In genomic region chr2:66408456-66408855, GRCm38 (mm10) we compare ENCODE assay signal across 9 mouse cellular contexts. TPM values are rescaled to one million over a fixed set of nuclear protein-coding genes. Genes with fewer than 3 reads are reported as not detected.
DNase-seq lines count a peak whose midpoint lies in the region; ATAC-seq lines count a peak whose summit lies in the region.
"Had no signal": no experiment of that assay in that cellular context is flagged by ENCODE, and none has a peak within 500 bp of the region (broad histone marks: within the 10 kb centered on the region; RNA-seq: fewer than 3 reads in every experiment).

No protein-coding gene starts in this region.

- intact Hi-C loops in gastrocnemius, postnatal 36 days (cut with DNase I), result no loop called here

- ATAC-seq in heart, embryonic 14.5 days (ENCODE audit: insufficient number of reproducible peaks, insufficient read depth, low FRiP score, low read depth), result no peak
- ATAC-seq in forebrain, embryonic 16.5 days, result peak; percentile 47
- ATAC-seq in monocyte, adult 5-6 weeks (replicated peaks; ENCODE audit: insufficient number of reproducible peaks, low FRiP score, low TSS enrichment, poor library complexity, severe bottlenecking), result no peak

- DNase-seq in heart, adult 9 months (ENCODE audit: low spot score in 2 of 2), result no peak
- peak; percentile 84 for DNase-seq in brain, adult 2 months (ENCODE audit: low read depth, low spot score)
- DNase-seq in limb, embryonic 10.5 days (ENCODE audit: low spot score), result no peak
- DNase-seq in gastrocnemius, postnatal 36 days, result no peak
- no peak for DNase-seq in urinary bladder, postnatal 4 days (ENCODE audit: low spot score in 2 of 2)

- H3K27ac ChIP-seq in heart, embryonic 14.5 days (replicated peaks in 1 of 2; ENCODE audit: control insufficient read depth in 1 of 2, insufficient read depth in 1 of 2, low read depth in 2 of 2, low read length in 2 of 2), result no peak overlapping the region
- 0 out of 2 replicates have a peak overlapping the region, but pooled peaks have one; percentile 1 for H3K27ac ChIP-seq in forebrain, embryonic 16.5 days (ENCODE audit: low read length)
- no peak overlapping the region for H3K27ac ChIP-seq in limb, embryonic 10.5 days

- no peaks in the 10 kb centered on the region for H3K36me3 ChIP-seq in heart, embryonic 14.5 days (ENCODE audit: control insufficient read depth, insufficient read depth, low read length)
- no peaks in the 10 kb centered on the region for H3K36me3 ChIP-seq in forebrain, embryonic 16.5 days (ENCODE audit: control insufficient read depth, insufficient read depth)
- H3K36me3 ChIP-seq in limb, embryonic 10.5 days, result no peaks in the 10 kb centered on the region

- 5% methylated on average over 11 of the region's 11 CpGs for WGBS in heart, embryonic 14.5 days
- 25% methylated on average over 11 of the region's 11 CpGs for WGBS in forebrain, embryonic 16.5 days
- 16% methylated on average over 11 of the region's 11 CpGs for WGBS in limb, embryonic 10.5 days

- H3K4me1 ChIP-seq in heart, embryonic 14.5 days (ENCODE audit: control insufficient read depth in 2 of 2, insufficient read depth in 2 of 2, low read length in 2 of 2), result 0 out of 4 replicates have a peak, but pooled peaks cover 2 to 4% of the 10 kb centered on the region in 2 experiments
- H3K4me1 ChIP-seq in forebrain, embryonic 16.5 days (replicated peaks; ENCODE audit: control insufficient read depth, insufficient read depth, low read length), result peaks cover 12% of the 10 kb centered on the region
- peaks cover 14% of the 10 kb centered on the region for H3K4me1 ChIP-seq in limb, embryonic 10.5 days

- H3K27me3 ChIP-seq in heart, embryonic 14.5 days (ENCODE audit: control insufficient read depth, insufficient read depth, low read length), result peaks cover 10% of the 10 kb centered on the region
- no peaks in the 10 kb centered on the region for H3K27me3 ChIP-seq in forebrain, embryonic 16.5 days (replicated peaks; ENCODE audit: control insufficient read depth, insufficient read depth, low read length)
- peaks cover 25% of the 10 kb centered on the region for H3K27me3 ChIP-seq in limb, embryonic 10.5 days (ENCODE audit: low read depth, poor library complexity, severe bottlenecking)

- H3K4me3 ChIP-seq in heart, embryonic 14.5 days (ENCODE audit: control insufficient read depth in 1 of 2, insufficient read depth in 1 of 2, low read depth in 1 of 2, low read length in 2 of 2), result peak overlapping the region in 1 of 2 experiments; percentile 53; a peak in 2 of 4 replicates
- H3K4me3 ChIP-seq in forebrain, embryonic 16.5 days (replicated peaks; ENCODE audit: low read length), result peak overlapping the region; percentile 54
- H3K4me3 ChIP-seq in limb, embryonic 10.5 days, result peak overlapping the region; percentile 54; the same call in 1 of the 2 replicates
- H3K4me3 ChIP-seq: erythroblast, embryonic 14.5 days had no signal

- no peak overlapping the region for H3K9ac ChIP-seq in heart, embryonic 14.5 days (ENCODE audit: low read length)
- peak overlapping the region; percentile 55 for H3K9ac ChIP-seq in forebrain, embryonic 16.5 days (replicated peaks; ENCODE audit: low read depth, low read length)

- no peaks in the 10 kb centered on the region for H3K9me3 ChIP-seq in heart, embryonic 14.5 days (ENCODE audit: control insufficient read depth, low read length)
- no peaks in the 10 kb centered on the region for H3K9me3 ChIP-seq in forebrain, embryonic 16.5 days (ENCODE audit: control insufficient read depth, low read length)
- H3K9me3 ChIP-seq in limb, embryonic 10.5 days (replicated peaks), result no peaks in the 10 kb centered on the region

- H3K4me2 ChIP-seq in heart, embryonic 14.5 days (ENCODE audit: low read length), result peak overlapping the region; percentile 95
- H3K4me2 ChIP-seq in forebrain, embryonic 16.5 days (ENCODE audit: low read length), result peak overlapping the region; percentile 61

RNA-seq across cellular contexts. Expression of gene Scn1a, which starts 32.2 kb away (rescaled TPM):
- 0.03 and 0.12 TPM in 2 replicates for polyA plus RNA-seq in heart, embryonic 14.5 days (2014; fragmentation: Nextera tagmentation; extraction: Ambion mirVana)
- 12.3 and 13.6 TPM in 2 replicates for polyA plus RNA-seq in forebrain, embryonic 16.5 days (2015; fragmentation: Nextera tagmentation; extraction: Ambion mirVana)
- 0.16 and 0.30 TPM in 2 replicates for polyA plus RNA-seq in limb, embryonic 10.5 days (2016; fragmentation: Nextera tagmentation; extraction: Ambion mirVana)
- total RNA-seq in monocyte, adult 5-6 weeks (2017), result 0.32 TPM in 1 of 3 replicates, not detected in the others
- under 1 TPM in 1 of 2 experiments, not detected in 1; 0.02 TPM for total RNA-seq in gastrocnemius, postnatal 36 days (2021)
- polyA plus RNA-seq: erythroblast, embryonic 14.5 days had no signal

Comparison
In these comparisons a context has a peak if more than half of its experiments do, and no peak if none do; other contexts are left out.
1. RNA of gene Scn1a, which starts 32.2 kb away (polyA plus RNA-seq): 12.3 to 13.6 TPM in forebrain, embryonic 16.5 days; 0.16 to 0.30 TPM in limb, embryonic 10.5 days and 0.03 to 0.12 TPM in heart, embryonic 14.5 days; every median in the first group is over 10 times any median in the second.